Mouse (Mus musculus): ENCODE results near the gene Atp2b2.

DNA sequence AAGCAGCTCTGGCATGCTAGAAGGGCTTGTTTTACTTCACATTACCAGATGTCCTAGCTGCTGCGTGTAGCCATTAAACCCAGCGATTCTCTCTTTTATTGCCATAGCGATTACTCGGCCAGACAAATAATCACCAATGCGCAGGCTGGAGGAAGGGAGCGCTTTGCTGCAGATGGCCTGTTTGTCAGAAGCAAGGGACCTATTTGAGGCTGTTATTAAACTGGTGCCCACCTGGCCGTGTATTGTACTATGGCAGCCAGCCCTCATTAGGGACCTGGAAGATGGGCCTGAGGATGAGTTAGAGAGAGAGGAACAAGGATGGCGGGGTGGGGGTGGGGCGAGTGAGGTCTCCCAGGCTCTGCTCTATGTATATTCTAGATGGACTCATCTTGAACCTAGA, 243.1 kb downstream of the Atp2b2 start:
- TF ChIP-seq CTCF (IDR thresholded peaks at IDR 0.05; ENCODE audit: low read depth) = no peak
- TF ChIP-seq EP300 (IDR thresholded peaks at IDR 0.05; ENCODE audit: low read depth) = no peak

All from liver, embryonic 14.5 days (tissue).